Mouse (Mus musculus) spleen, adult 2 months (tissue): ENCODE measurements around the gene Foxs1. TPM values are rescaled to one million over a fixed set of nuclear protein-coding genes. Genes with fewer than 3 reads are reported as not detected.

Experiments used
- DNase-seq, 2 experiments: peaks; one replicate each; pipeline versions ENCODE4 v3.0.0 to v3.0.0-alpha.2; 2012 to 2021; ENCODE audit warnings: low spot score in 2 of 2, low read depth in 1 of 2
- H3K27ac ChIP-seq: fragments of 200-500 bp; 2 replicates; pipeline ENCODE4 v1.5.1; 2012; ENCODE audit warnings: low read length, inconsistent platforms; ENCODE audit not compliant: insufficient read depth
- H3K27me3 ChIP-seq: fragments of 200-500 bp; 2 replicates; pipeline ENCODE4 v1.6.1; 2012; ENCODE audit warnings: mild to moderate bottlenecking, moderate library complexity, low read length, inconsistent platforms; ENCODE audit not compliant: control insufficient read depth, insufficient read depth
- H3K36me3 ChIP-seq: fragments of 200-500 bp; 2 replicates; pipeline ENCODE4 v1.6.1; 2012; ENCODE audit warnings: mild to moderate bottlenecking, low read length, inconsistent platforms; ENCODE audit not compliant: control insufficient read depth, insufficient read depth
- H3K4me1 ChIP-seq: fragments of 200-500 bp; 2 replicates; pipeline ENCODE4 v1.6.1; 2011; ENCODE audit warnings: inconsistent platforms; ENCODE audit not compliant: control insufficient read depth, insufficient read depth, insufficient read length
- H3K4me3 ChIP-seq: fragments of 200-500 bp; 2 replicates; pipeline ENCODE4 v1.5.1; 2011; ENCODE audit warnings: mild to moderate bottlenecking, inconsistent platforms; ENCODE audit not compliant: insufficient read depth, insufficient read length; ENCODE audit errors: extremely low read depth
- CTCF ChIP-seq: fragments of 200-500 bp; IDR thresholded peaks from 2 replicates; pipeline ENCODE4 v1.5.1; 2011; ENCODE audit warnings: mild to moderate bottlenecking, inconsistent platforms; ENCODE audit not compliant: insufficient read depth, insufficient read length, insufficient replicate concordance; ENCODE audit errors: extremely low read depth
- POLR2A ChIP-seq: fragments of 200-500 bp; IDR thresholded peaks from 2 replicates; pipeline ENCODE4 v1.6.1; 2011; ENCODE audit warnings: low read depth, low read length, inconsistent platforms
- WGBS: fragments of 180-500 bp; shearing (Covaris S2); methylation state at CpG from one replicate; pipeline ENCODE4 v1.1.7; 2018; 5-methylcytosine and 5-hydroxymethylcytosine counted together
- polyA plus RNA-seq: library from polyadenylated mRNA; depleted of rRNA; stranded (reverse); fragments of >200 nt; gene quantifications from 2 replicates; pipeline ENCODE4 v1.2.3, GENCODE M21; 2012; rRNA removed

The Foxs1 gene
- polyA plus RNA-seq: 12.6 and 20.1 TPM in 2 replicates

DNA sequence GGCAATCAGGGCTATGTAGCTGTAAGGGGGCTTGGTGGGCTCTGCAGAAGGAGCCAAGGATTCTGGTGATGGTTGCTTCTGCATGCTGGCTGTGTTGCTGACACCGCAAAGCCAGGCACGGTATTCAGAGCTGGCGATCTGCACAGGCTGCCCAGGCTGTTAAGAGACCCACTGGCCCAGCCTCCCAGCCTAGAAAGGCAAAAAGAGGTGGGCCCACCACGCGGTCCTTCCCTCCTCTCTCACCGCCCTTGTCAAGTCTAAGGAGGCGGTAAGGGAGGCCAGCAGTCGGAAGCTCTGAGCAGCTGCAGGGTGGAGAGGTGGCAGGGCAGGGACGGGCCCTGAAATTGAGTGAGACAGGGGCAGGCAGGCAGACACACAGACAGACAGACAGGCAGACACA is at the start of gene Foxs1:
Gene Foxs1, minus strand, starts transcription at position 161 of the 400 bp plus-strand sequence.
- Histone ChIP-seq H3K27me3 (no peaks in the 10 kb centered on the region), H3K36me3 (no peaks in the 10 kb centered on the region), H3K4me3 (peak within 1 kb of the TSS; percentile 24; the same call in 1 of the 2 replicates), H3K4me1 (no peaks in the 10 kb centered on the region), H3K27ac (peak within 1 kb of the TSS; percentile 46; the same call in 1 of the 2 replicates)
- TF ChIP-seq POLR2A (no peak), CTCF (no peak)
- 10% methylated on average over 7 of the region's 9 CpGs for WGBS
- no peak for DNase-seq

- Histone ChIP-seq H3K4me3 (no peak overlapping the region), H3K27ac (no peak overlapping the region), H3K4me1 (no peaks in the 10 kb centered on the region), H3K27me3 (no peaks in the 10 kb centered on the region), H3K36me3 (no peaks in the 10 kb centered on the region)
- WGBS: 73% methylated on average over 3 of the region's 3 CpGs
- DNase-seq: no peak
- TF ChIP-seq POLR2A: no peak
- no peak for TF ChIP-seq CTCF
Measured at GRCm38 (mm10) chr2:152976991-152977390, 44.0 kb upstream of the Foxs1 start.

- H3K4me3 ChIP-seq: no peak overlapping the region
- DNase-seq: no peak
- 69% methylated on average over 4 of the region's 4 CpGs for WGBS
- TF ChIP-seq POLR2A (no peak), CTCF (no peak)
- no peaks in the 10 kb centered on the region for H3K4me1 ChIP-seq
- no peak overlapping the region for H3K27ac ChIP-seq
- no peaks in the 10 kb centered on the region for H3K36me3 ChIP-seq
- no peaks in the 10 kb centered on the region; the same call in 1 of the 2 replicates for H3K27me3 ChIP-seq
Measured at GRCm38 (mm10) chr2:152965555-152965954, 32.5 kb upstream of the Foxs1 start.

GRCm38 (mm10) chr2:152962091-152962793 is 29.2 kb upstream of the Foxs1 start, which contains the start of gene Ttll9:
Gene Ttll9 (plus strand): TSS chr2:152962485.
- no peak within 1 kb of the TSS for H3K27ac ChIP-seq
- 1% methylated on average over 34 of the region's 34 CpGs for WGBS
- no peaks in the 10 kb centered on the region; the same call in 1 of the 2 replicates for H3K27me3 ChIP-seq
- no peaks in the 10 kb centered on the region for H3K36me3 ChIP-seq
- DNase-seq: peak; percentile 21 to 22
- TF ChIP-seq CTCF (no peak), POLR2A (no peak)
- H3K4me3 ChIP-seq: peak within 1 kb of the TSS; percentile 32; the same call in 1 of the 2 replicates
- no peaks in the 10 kb centered on the region for H3K4me1 ChIP-seq

DNA sequence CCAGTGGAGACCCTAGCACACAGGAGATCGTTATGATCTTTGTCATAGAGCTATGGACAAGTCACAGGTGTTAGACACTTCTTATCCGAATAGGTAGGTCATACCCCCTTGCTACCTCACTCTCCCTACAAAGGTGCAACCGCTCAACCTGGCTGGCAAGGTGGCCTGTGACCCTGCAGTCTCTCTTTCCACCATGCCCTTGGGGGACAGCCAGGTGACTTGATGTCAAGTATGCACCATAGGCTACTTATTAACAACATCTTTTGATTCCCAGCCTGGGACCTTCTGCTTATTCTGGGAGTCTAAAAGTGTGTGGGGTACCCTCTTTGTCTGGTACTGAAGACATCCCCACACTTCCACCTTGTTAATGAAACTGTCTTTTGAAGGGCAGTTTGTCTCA is 25.1 kb upstream of the Foxs1 start:
- 77% methylated on average over 3 of the region's 3 CpGs for WGBS
- Histone ChIP-seq H3K27ac (no peak overlapping the region), H3K27me3 (no peaks in the 10 kb centered on the region), H3K4me1 (no peaks in the 10 kb centered on the region), H3K4me3 (no peak overlapping the region), H3K36me3 (no peaks in the 10 kb centered on the region)
- DNase-seq: no peak
- no peak for TF ChIP-seq CTCF
- no peak for TF ChIP-seq POLR2A

DNA sequence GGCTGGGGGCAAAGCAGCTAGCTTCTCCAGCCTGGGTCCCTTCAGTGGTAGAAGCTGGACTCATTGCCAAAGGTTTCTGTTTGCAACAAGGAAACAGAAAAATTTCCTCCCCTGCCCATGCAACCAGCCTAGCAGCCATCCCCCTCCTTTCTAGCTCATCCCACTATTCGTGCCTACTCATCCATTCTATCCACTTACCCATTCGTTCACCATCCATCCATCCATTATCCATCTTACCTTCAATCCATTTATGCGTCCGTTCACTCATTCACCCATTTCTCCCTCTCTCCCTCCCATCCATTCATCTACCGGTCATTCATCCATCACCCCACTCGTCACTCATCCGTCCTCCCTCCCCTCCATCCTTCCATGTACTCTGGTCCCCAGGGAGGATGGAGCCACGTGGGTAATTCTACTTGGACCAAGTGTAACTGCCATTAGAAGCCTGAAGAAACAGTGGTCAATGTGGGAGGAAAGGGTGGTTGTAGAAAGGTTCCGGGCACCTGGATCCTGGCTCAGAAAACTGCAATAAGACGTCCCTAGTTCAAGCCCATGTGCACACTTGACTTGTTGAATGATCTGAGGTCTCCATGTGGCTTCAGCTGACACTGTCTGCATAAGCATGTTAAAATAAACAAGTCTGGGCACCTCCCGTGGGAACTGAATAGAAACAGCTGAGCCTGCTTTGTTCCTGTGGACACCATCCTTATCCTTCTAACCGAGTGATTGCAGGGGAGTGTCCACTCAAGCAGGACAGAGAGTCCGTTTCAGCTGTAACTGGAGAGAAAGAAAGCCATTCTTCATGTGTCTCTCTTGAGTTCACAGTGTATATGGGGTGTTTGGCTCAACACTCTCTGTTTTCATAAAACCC is 19.1 kb upstream of the Foxs1 start:
- TF ChIP-seq POLR2A (no peak), CTCF (no peak)
- no peak for DNase-seq
- Histone ChIP-seq H3K4me3 (peak overlapping the region; percentile 29; the same call in 1 of the 2 replicates), H3K27ac (no peak overlapping the region), H3K36me3 (no peaks in the 10 kb centered on the region), H3K27me3 (peaks cover 11% of the 10 kb centered on the region), H3K4me1 (no peaks in the 10 kb centered on the region; the same call in 1 of the 2 replicates)
- 23% methylated on average over 13 of the region's 13 CpGs for WGBS
